Mouse (Mus musculus): ENCODE data around the gene Ap2a1. TPM values are rescaled to one million over a fixed set of nuclear protein-coding genes. Genes with fewer than 3 reads are reported as not detected.

Ap2a1 gene
- polyA plus RNA-seq, 1 experiment from 2014 or later = 54.0 TPM

- H3K9ac ChIP-seq (ENCODE audit: low read length) = no peak overlapping the region
Measured at GRCm38 (mm10) chr7:44901230-44901722, 28.0 kb downstream of the Ap2a1 start.

GRCm38 (mm10) chr7:44900632-44901031 is 28.7 kb downstream of the Ap2a1 start:
- WGBS = 87% methylated on average over 11 of the region's 11 CpGs
- no peak for ATAC-seq (ENCODE audit: insufficient number of reproducible peaks, insufficient read depth, low FRiP score, low read depth)
- Histone ChIP-seq H3K36me3 (ENCODE audit: control insufficient read depth, insufficient read depth, low read length) (peaks cover 68% of the 10 kb centered on the region), H3K4me1 (ENCODE audit: control insufficient read depth in 2 of 2, insufficient read depth in 2 of 2, low read length in 2 of 2) (peaks cover 12 to 22% of the 10 kb centered on the region in 2 experiments), H3K4me2 (ENCODE audit: low read length) (no peak overlapping the region), H3K9ac (ENCODE audit: low read length) (no peak overlapping the region), H3K27me3 (ENCODE audit: control insufficient read depth, insufficient read depth, low read length) (no peaks in the 10 kb centered on the region), H3K27ac (replicated peaks in 1 of 2; ENCODE audit: control insufficient read depth in 1 of 2, insufficient read depth in 1 of 2, low read depth in 2 of 2, low read length in 2 of 2) (no peak overlapping the region), H3K9me3 (ENCODE audit: control insufficient read depth, low read length) (no peaks in the 10 kb centered on the region), H3K4me3 (ENCODE audit: control insufficient read depth in 1 of 2, insufficient read depth in 1 of 2, low read depth in 1 of 2, low read length in 2 of 2) (no peak overlapping the region)

More at GRCm38 (mm10) chr7:44901230-44901722, 28.0 kb downstream of the Ap2a1 start:
- H3K4me3 ChIP-seq (ENCODE audit: control insufficient read depth in 1 of 2, insufficient read depth in 1 of 2, low read depth in 1 of 2, low read length in 2 of 2) = peak overlapping the region; percentile 13 to 28
- ATAC-seq (ENCODE audit: insufficient number of reproducible peaks, insufficient read depth, low FRiP score, low read depth) = no peak
- H3K9me3 ChIP-seq (ENCODE audit: control insufficient read depth, low read length) = no peaks in the 10 kb centered on the region
- 11% methylated on average over 21 of the region's 21 CpGs for WGBS
- H3K4me2 ChIP-seq (ENCODE audit: low read length) = peak overlapping the region; percentile 54
- peaks cover 74% of the 10 kb centered on the region for H3K36me3 ChIP-seq (ENCODE audit: control insufficient read depth, insufficient read depth, low read length)
- H3K4me1 ChIP-seq (ENCODE audit: control insufficient read depth in 2 of 2, insufficient read depth in 2 of 2, low read length in 2 of 2) = peaks cover 12 to 22% of the 10 kb centered on the region in 2 experiments
- no peaks in the 10 kb centered on the region for H3K27me3 ChIP-seq (ENCODE audit: control insufficient read depth, insufficient read depth, low read length)
- peak overlapping the region in 1 of 2 experiments; percentile 10; a peak in 1 of 4 replicates for H3K27ac ChIP-seq (replicated peaks in 1 of 2; ENCODE audit: control insufficient read depth in 1 of 2, insufficient read depth in 1 of 2, low read depth in 2 of 2, low read length in 2 of 2)

- ATAC-seq (ENCODE audit: insufficient number of reproducible peaks, insufficient read depth, low FRiP score, low read depth) = no peak
- Histone ChIP-seq H3K36me3 (ENCODE audit: control insufficient read depth, insufficient read depth, low read length) (peaks cover 47% of the 10 kb centered on the region), H3K4me1 (ENCODE audit: control insufficient read depth in 2 of 2, insufficient read depth in 2 of 2, low read length in 2 of 2) (peaks cover 12 to 30% of the 10 kb centered on the region in 2 experiments), H3K9ac (ENCODE audit: low read length) (no peak overlapping the region), H3K27ac (replicated peaks in 1 of 2; ENCODE audit: control insufficient read depth in 1 of 2, insufficient read depth in 1 of 2, low read depth in 2 of 2, low read length in 2 of 2) (no peak overlapping the region), H3K4me3 (ENCODE audit: control insufficient read depth in 1 of 2, insufficient read depth in 1 of 2, low read depth in 1 of 2, low read length in 2 of 2) (no peak overlapping the region), H3K9me3 (ENCODE audit: control insufficient read depth, low read length) (no peaks in the 10 kb centered on the region), H3K27me3 (ENCODE audit: control insufficient read depth, insufficient read depth, low read length) (no peaks in the 10 kb centered on the region), H3K4me2 (ENCODE audit: low read length) (peak overlapping the region; percentile 11; the same call in 1 of the 2 replicates)
- WGBS = 42% methylated on average over 19 of the region's 19 CpGs
Measured at GRCm38 (mm10) chr7:44898607-44899006, 30.7 kb downstream of the Ap2a1 start.

GRCm38 (mm10) chr7:44896499-44896898 is 32.8 kb downstream of the Ap2a1 start:
- ATAC-seq (ENCODE audit: insufficient number of reproducible peaks, insufficient read depth, low FRiP score, low read depth) = no peak
- H3K9me3 ChIP-seq (ENCODE audit: control insufficient read depth, low read length) = no peaks in the 10 kb centered on the region
- H3K4me3 ChIP-seq (ENCODE audit: control insufficient read depth in 1 of 2, insufficient read depth in 1 of 2, low read depth in 1 of 2, low read length in 2 of 2) = peak overlapping the region; percentile 62 to 70
- H3K27me3 ChIP-seq (ENCODE audit: control insufficient read depth, insufficient read depth, low read length) = no peaks in the 10 kb centered on the region
- peaks cover 14 to 32% of the 10 kb centered on the region in 2 experiments for H3K4me1 ChIP-seq (ENCODE audit: control insufficient read depth in 2 of 2, insufficient read depth in 2 of 2, low read length in 2 of 2)
- peak overlapping the region; percentile 84 for H3K9ac ChIP-seq (ENCODE audit: low read length)
- H3K4me2 ChIP-seq (ENCODE audit: low read length) = peak overlapping the region; percentile 83
- WGBS = 38% methylated on average over 10 of the region's 10 CpGs
- peaks cover 28% of the 10 kb centered on the region for H3K36me3 ChIP-seq (ENCODE audit: control insufficient read depth, insufficient read depth, low read length)
- H3K27ac ChIP-seq (replicated peaks in 1 of 2; ENCODE audit: control insufficient read depth in 1 of 2, insufficient read depth in 1 of 2, low read depth in 2 of 2, low read length in 2 of 2) = peak overlapping the region; percentile 74 to 88

- ATAC-seq (ENCODE audit: insufficient number of reproducible peaks, insufficient read depth, low FRiP score, low read depth) = peak; percentile 50
- WGBS = 2% methylated on average over 34 of the region's 34 CpGs
- peak within 1 kb of the TSS; percentile 83 for H3K4me2 ChIP-seq (ENCODE audit: low read length)
Measured at GRCm38 (mm10) chr7:44895593-44896434, 33.5 kb downstream of the Ap2a1 start, which contains the start of gene Fuz. TSS of gene Fuz (plus strand) at chr7:44896079.

GRCm38 (mm10) chr7:44895206-44895592 is 34.1 kb downstream of the Ap2a1 start:
- Histone ChIP-seq H3K27me3 (ENCODE audit: control insufficient read depth, insufficient read depth, low read length) (no peaks in the 10 kb centered on the region), H3K36me3 (ENCODE audit: control insufficient read depth, insufficient read depth, low read length) (peaks cover 25% of the 10 kb centered on the region), H3K4me2 (ENCODE audit: low read length) (peak overlapping the region; percentile 83), H3K9ac (ENCODE audit: low read length) (no peak overlapping the region; the same call in 1 of the 2 replicates), H3K9me3 (ENCODE audit: control insufficient read depth, low read length) (no peaks in the 10 kb centered on the region), H3K4me3 (ENCODE audit: control insufficient read depth in 1 of 2, insufficient read depth in 1 of 2, low read depth in 1 of 2, low read length in 2 of 2) (peak overlapping the region; percentile 62 to 70; a peak in 3 of 4 replicates), H3K4me1 (ENCODE audit: control insufficient read depth in 2 of 2, insufficient read depth in 2 of 2, low read length in 2 of 2) (peaks cover 16 to 42% of the 10 kb centered on the region in 2 experiments), H3K27ac (replicated peaks in 1 of 2; ENCODE audit: control insufficient read depth in 1 of 2, insufficient read depth in 1 of 2, low read depth in 2 of 2, low read length in 2 of 2) (peak overlapping the region; percentile 68 to 88; a peak in 2 of 4 replicates)
- WGBS = 78% methylated on average over 7 of the region's 7 CpGs
- ATAC-seq (ENCODE audit: insufficient number of reproducible peaks, insufficient read depth, low FRiP score, low read depth) = no peak

More at GRCm38 (mm10) chr7:44895593-44896434, 33.5 kb downstream of the Ap2a1 start, which contains the start of gene Fuz:
- Histone ChIP-seq H3K27ac (replicated peaks in 1 of 2; ENCODE audit: control insufficient read depth in 1 of 2, insufficient read depth in 1 of 2, low read depth in 2 of 2, low read length in 2 of 2) (peak within 1 kb of the TSS; percentile 74 to 88), H3K4me1 (ENCODE audit: control insufficient read depth in 2 of 2, insufficient read depth in 2 of 2, low read length in 2 of 2) (peaks cover 15 to 36% of the 10 kb centered on the region in 2 experiments), H3K9me3 (ENCODE audit: control insufficient read depth, low read length) (no peaks in the 10 kb centered on the region), H3K4me3 (ENCODE audit: control insufficient read depth in 1 of 2, insufficient read depth in 1 of 2, low read depth in 1 of 2, low read length in 2 of 2) (peak within 1 kb of the TSS; percentile 62 to 70), H3K9ac (ENCODE audit: low read length) (peak within 1 kb of the TSS; percentile 84), H3K27me3 (ENCODE audit: control insufficient read depth, insufficient read depth, low read length) (no peaks in the 10 kb centered on the region), H3K36me3 (ENCODE audit: control insufficient read depth, insufficient read depth, low read length) (peaks cover 25% of the 10 kb centered on the region)

- Histone ChIP-seq H3K27ac (replicated peaks in 1 of 2; ENCODE audit: control insufficient read depth in 1 of 2, insufficient read depth in 1 of 2, low read depth in 2 of 2, low read length in 2 of 2) (no peak overlapping the region), H3K4me3 (ENCODE audit: control insufficient read depth in 1 of 2, insufficient read depth in 1 of 2, low read depth in 1 of 2, low read length in 2 of 2) (no peak overlapping the region), H3K4me1 (ENCODE audit: control insufficient read depth in 2 of 2, insufficient read depth in 2 of 2, low read length in 2 of 2) (peaks cover 19 to 45% of the 10 kb centered on the region in 2 experiments), H3K27me3 (ENCODE audit: control insufficient read depth, insufficient read depth, low read length) (no peaks in the 10 kb centered on the region), H3K9ac (ENCODE audit: low read length) (no peak overlapping the region), H3K4me2 (ENCODE audit: low read length) (no peak overlapping the region), H3K9me3 (ENCODE audit: control insufficient read depth, low read length) (no peaks in the 10 kb centered on the region), H3K36me3 (ENCODE audit: control insufficient read depth, insufficient read depth, low read length) (peaks cover 22% of the 10 kb centered on the region)
- no peak for ATAC-seq (ENCODE audit: insufficient number of reproducible peaks, insufficient read depth, low FRiP score, low read depth)
- 81% methylated on average over 3 of the region's 3 CpGs for WGBS
Measured at GRCm38 (mm10) chr7:44894175-44894574, 35.1 kb downstream of the Ap2a1 start.
